ENCODE assay signal across 8 mouse cellular contexts in genomic region chr9:119580668-119581067, GRCm38 (mm10). TPM values are rescaled to one million over a fixed set of nuclear protein-coding genes. Genes with fewer than 3 reads are reported as not detected.
A peak's percentile ranks its signal among the peaks of the same experiment; 100 is the strongest.
DNase-seq lines count a peak whose midpoint lies in the region; ATAC-seq lines count a peak whose summit lies in the region.
"Had no signal": no experiment of that assay in that cellular context is flagged by ENCODE, and none has a peak within 500 bp of the region (broad histone marks: within the 10 kb centered on the region; RNA-seq: fewer than 3 reads in every experiment).

No protein-coding gene starts in this region.

- peaks cover 98% of the 10 kb centered on the region for H3K27me3 ChIP-seq in midbrain, embryonic 10.5 days (ENCODE audit: low read depth, poor library complexity, severe bottlenecking)

- WGBS in midbrain, embryonic 10.5 days, result 2% methylated on average over 6 of the region's 6 CpGs

- H3K27ac ChIP-seq in midbrain, embryonic 10.5 days (replicated peaks), result no peak overlapping the region
- H3K27ac ChIP-seq: liver, embryonic 15.5 days had no signal

- H3K9me3 ChIP-seq in midbrain, embryonic 10.5 days (replicated peaks), result no peaks in the 10 kb centered on the region
- H3K9me3 ChIP-seq: liver, embryonic 15.5 days had no signal

- H3K4me1 ChIP-seq in midbrain, embryonic 10.5 days, result peaks cover 15% of the 10 kb centered on the region

- peak; percentile 46 for ATAC-seq in inflammation-experienced regulatory T-cells, adult 6 months

- no peak overlapping the region for H3K4me3 ChIP-seq in midbrain, embryonic 10.5 days
- H3K4me3 ChIP-seq: liver, embryonic 15.5 days had no signal

- no peaks in the 10 kb centered on the region for H3K36me3 ChIP-seq in midbrain, embryonic 10.5 days
- H3K36me3 ChIP-seq: liver, embryonic 15.5 days had no signal

- DNase-seq in adipocyte (ENCODE audit: low spot score), result peak; percentile 62
- DNase-seq in cerebellum, postnatal 14 days, result peak; percentile 87 to 89
- peak; percentile 27 to 31 for DNase-seq in gastrocnemius, adult 8-10 months (ENCODE audit: low spot score in 2 of 2)
- peak; percentile 38 to 67 for DNase-seq in left cerebral cortex, adult 8-10 months (ENCODE audit: low spot score in 2 of 2)
- DNase-seq in midbrain, embryonic 10.5 days (ENCODE audit: low spot score), result peak; percentile 81
- DNase-seq in right cerebral cortex, postnatal 36 days (ENCODE audit: low spot score in 2 of 2), result peak; percentile 43 to 60

RNA-seq across cellular contexts. Expression of gene Scn5a, which starts 1.9 kb away (rescaled TPM):
- total RNA-seq in gastrocnemius, adult 8-10 months (2022), result under 1 TPM; 0.05 to 0.17 (median 0.15) TPM
- polyA plus RNA-seq in inflammation-experienced regulatory T-cells, adult 6 months (2017; shearing (Covaris generic)), result not detected
- total RNA-seq in left cerebral cortex, adult 8-10 months (2022), result 1 to 10 TPM; 3.5 to 4.6 (median 4.4) TPM
- polyA plus RNA-seq in midbrain, embryonic 10.5 days (2016; fragmentation: Nextera tagmentation; extraction: Ambion mirVana), result 0.12 and 0.22 TPM in 2 replicates

Comparison
In these comparisons a context has a peak if more than half of its experiments do, and no peak if none do; other contexts are left out.
1. DNase-seq: peak in every context shown above with its lines; median percentile 88 in cerebellum, postnatal 14 days; 81 in midbrain, embryonic 10.5 days; 62 in adipocyte; 52 in left cerebral cortex, adult 8-10 months; 52 in right cerebral cortex, postnatal 36 days; 29 in gastrocnemius, adult 8-10 months.